Mouse (Mus musculus): ENCODE data around the gene Tmem45a. TPM values are rescaled to one million over a fixed set of nuclear protein-coding genes. Genes with fewer than 3 reads are reported as not detected.
"Not testable (repeated sequence)": the region's sequence is repeated elsewhere in the genome, so short reads cannot be mapped to it uniquely, and the experiment has no call there.

Tmem45a gene
- 1 to 10 TPM; 8.0 to 8.5 TPM for total RNA-seq (2021)
- long read RNA-seq, experiment 1, transcript Tmem45a-201 (6 exons, 2,701 nt) = major isoform, 9 of 10 reads
- long read RNA-seq, experiment 1, partial matches to known transcripts = 0 of 10 reads
- long read RNA-seq, experiment 1, other reads (novel, unspliced or antisense) = 1 of 10 reads
- long read RNA-seq, experiment 2, partial matches to known transcripts = 0 of 1 reads
- long read RNA-seq, experiment 2, other reads (novel, unspliced or antisense) = 0 of 1 reads

DNA sequence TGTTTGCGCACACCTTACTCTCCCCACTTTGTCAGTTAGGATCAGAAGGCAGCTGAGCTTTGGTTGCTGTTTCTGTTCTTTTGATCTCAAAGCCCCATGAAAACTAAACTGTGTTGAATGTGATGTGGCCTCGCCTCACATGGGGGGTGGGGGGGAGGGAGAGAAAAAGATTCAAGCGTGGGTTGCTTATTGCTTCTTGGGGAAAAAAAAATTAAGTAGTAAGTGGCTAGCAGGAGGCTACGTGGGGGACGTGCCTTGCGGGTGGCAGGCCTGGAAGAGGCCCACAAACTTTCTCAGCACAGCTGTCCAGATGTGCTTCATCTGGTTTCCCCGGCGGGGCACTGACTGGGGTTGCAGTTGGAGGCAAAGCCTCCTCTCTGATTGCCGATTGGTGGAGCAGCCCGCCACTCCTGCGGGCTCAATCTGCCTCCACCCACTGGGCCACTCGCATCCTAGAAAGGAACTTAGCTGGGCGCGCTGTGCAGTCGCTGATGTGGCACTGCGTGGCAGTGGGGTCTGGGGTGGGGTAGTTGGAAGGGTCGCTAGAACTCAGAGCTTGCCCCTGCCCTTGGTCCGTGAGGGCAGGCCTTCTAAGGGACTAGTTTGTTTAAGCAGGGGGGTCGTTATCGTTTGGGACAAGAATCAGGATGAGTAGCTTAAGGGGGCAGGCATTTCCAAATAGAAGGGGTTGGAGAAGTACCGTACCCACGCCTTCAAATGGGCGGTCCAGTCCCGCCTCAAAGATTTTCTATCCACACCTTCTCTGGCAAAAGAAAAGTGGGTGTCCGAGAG is at the start of gene Tmem45a:
Tmem45a (minus strand) TSS at position 343 of the 792 bp plus-strand sequence.
- DNase-seq = peak; percentile 92

- DNase-seq = no peak
These were observed 42.1 kb upstream of the Tmem45a start, which contains the start of gene Lnp1 for GRCm38 (mm10) chr16:56928023-56928422. Gene Lnp1 (minus strand): TSS chr16:56928061.

DNA sequence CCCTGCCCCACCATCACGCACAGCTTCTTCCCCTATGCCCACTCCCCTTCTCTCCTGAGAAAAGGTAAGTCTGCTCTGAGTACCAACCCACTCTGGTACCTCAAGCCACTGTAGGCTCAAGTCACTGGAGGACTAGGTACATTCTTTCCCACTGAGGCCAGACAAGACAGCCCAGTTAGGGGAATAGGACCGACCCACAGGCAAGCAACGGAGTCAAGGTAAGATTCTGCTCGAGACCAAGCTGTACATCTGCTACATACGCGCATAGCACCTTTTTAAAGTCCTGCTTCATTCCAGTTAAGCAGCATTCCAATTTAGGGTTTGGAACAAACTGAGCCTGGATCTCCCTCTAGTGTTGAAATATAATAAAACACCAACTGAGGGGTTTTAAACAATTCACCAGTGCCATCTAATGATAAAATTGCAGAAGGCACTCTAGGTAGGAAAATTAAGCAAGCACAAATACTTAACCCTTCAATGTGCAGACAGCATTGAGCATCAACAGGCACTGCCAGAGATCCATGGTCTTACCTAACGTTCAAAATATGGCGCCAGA is 34.2 kb upstream of the Tmem45a start:
- DNase-seq = peak; percentile 9

- no peak for DNase-seq
These were observed 31.3 kb upstream of the Tmem45a start for GRCm38 (mm10) chr16:56917230-56917629.

DNA sequence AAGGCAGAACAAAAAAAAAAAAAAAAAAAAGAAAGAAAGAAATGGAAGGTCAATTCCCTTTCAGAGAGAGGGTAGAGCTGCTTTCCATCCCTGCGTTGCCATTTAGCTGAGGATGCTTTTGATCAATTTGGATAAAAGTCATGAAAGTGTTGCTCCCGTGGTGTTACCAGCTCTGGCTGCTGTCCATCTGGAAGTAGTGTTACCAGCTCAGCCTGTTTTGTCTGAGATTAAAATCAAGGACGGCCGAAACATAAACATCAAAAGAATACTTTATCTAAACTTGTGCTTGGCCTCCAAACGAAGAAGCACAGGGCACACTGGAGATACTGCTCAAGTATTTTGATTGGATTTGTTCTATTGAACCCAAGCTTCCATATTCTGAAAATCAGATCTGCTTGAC is 23.0 kb upstream of the Tmem45a start:
- DNase-seq = peak; percentile 8

GRCm38 (mm10) chr16:56902206-56902605 is 16.2 kb upstream of the Tmem45a start:
- DNase-seq = not testable (repeated sequence)

DNA sequence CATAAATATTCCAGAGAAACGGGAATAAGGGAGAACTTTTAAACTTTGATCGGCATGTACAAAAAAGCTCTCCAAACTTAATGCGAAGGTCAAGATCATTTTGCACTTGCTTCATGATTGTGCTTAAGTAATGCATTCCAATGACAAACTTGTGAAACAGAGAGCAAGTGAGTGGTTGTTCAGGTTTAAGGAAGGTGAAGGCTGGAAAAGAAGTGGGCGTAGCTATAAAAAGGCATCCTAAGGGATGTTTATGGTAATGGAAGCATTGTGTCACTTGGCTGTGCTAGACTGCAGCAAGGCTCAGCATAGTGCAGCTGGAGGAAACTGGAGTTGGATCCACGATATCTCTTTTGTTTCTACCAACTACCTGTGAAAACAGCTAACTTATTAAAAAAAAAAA is 5.6 kb upstream of the Tmem45a start:
- DNase-seq = no peak

DNA sequence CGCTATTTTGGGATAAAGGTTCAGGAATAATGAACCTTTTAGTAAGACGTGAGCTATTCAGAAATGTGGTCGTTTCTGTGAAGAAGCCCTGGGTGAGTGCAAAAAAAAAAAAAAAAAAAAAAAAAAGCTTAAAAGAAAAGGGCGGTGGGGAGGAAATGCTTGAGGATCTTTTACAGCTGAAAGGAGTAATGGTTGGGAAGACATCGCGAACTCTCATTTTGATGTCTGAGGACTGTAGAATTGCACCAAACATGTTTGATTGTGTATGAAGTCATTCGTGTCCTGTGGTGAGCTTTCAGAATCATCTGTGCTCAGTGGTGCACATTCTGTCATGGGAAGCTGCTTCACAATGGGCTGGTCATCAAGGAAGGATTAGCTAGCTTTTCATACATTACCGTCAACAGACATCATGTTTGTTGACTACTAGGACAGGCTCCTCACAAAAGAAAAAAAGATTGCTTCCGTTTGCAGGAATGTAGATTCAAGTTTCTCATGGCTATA is 700 bp upstream of the Tmem45a start:
- no peak for DNase-seq

DNA sequence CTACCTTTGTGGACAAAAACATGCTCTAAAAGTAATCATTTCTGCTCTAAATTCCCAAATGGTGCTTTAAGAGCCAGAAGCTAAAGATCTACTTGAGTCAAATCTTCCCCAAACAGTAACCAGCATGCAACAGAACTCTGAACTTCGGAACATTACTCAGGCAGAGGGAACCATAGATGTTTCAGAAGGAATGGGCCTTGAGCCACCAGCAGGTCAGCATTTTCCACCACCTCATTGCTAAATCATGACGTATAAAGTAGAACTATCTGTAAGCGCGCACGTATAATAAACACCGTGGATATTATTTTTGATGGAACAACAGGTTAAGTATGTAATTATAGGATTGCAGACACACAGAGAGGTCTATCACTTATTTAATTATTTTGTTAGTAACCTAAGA is 1.2 kb downstream of the Tmem45a start:
- no peak for DNase-seq

DNA sequence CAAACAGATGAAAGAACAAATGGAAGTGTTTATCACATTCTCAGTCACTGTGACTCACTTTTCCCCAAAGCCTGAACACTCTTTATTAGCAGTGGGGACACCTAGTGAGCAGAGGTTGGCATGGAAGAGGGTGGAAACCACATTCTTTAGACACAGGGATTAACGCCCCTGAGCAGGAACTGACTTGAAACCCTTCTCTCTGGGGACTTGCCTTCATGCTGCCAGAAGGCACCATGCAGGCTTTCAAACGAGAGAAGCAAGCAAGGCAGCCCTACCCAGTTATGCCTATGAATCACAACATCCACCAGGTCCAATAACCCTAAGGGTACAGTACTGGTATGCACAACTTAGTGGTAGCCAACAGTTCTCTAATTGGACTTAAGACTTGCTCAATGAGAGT is 12.6 kb downstream of the Tmem45a start:
- no peak for DNase-seq

GRCm38 (mm10) chr16:56870458-56870857 is 15.5 kb downstream of the Tmem45a start:
- DNase-seq = no peak

GRCm38 (mm10) chr16:56868361-56868760 is 17.6 kb downstream of the Tmem45a start:
- DNase-seq = no peak

- no peak for DNase-seq
These were observed 18.4 kb downstream of the Tmem45a start for GRCm38 (mm10) chr16:56867591-56867990.

DNA sequence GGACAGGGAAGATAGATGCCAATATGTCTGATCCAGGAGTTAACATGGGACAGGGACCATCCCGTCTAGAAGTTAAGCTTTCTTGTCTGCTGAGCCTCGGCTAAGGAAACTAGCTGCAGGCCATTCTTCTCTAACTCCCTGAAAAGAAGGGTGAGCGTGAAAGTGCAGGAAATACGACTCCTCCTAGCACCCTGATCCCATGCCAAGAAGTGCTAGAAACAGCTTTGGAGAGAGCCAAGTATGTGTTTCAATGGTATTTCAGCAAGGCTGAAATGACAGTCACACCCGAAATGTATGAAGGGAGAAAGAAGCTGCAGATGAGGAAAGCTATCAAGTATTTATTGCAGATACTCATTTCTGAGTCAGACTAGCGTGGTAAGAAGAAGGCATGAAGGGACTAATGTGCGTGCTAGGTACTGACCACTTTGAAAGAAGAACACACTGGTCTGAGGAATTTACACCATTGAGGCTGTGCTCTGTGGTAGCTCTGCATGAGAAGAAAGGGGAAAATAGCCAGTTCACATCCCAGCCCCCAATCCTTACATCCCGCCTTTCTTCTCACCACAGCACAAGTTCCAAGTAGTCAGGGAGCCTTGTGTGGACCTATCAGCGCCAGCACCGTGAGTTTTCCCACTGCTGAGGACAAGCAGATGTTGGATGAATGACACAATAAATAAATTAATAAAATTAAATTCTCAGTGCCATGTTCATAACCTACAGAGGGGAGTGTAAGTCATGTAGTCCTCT is 33.0 kb downstream of the Tmem45a start:
- DNase-seq = peak; percentile 28

DNA sequence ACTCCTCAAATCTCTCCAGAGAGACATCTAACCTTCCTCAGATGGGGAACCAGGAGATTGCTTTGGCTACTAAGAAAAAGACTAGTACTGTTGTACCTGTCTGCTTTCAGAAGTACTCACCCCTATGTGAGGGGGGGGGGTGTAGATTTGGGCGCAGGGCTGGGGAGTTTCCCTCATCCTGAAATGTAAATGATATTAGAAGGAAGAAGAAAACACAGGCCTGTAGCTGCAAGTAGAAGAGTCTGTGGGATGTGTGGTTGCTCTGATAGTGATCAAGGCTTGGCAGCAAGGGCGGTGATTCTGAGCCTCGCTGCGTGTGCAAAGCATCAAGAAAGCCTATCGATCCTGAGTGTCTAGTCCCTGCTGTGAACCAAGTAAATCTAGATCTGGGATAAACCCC is 43.0 kb downstream of the Tmem45a start:
- no peak for DNase-seq

DNA sequence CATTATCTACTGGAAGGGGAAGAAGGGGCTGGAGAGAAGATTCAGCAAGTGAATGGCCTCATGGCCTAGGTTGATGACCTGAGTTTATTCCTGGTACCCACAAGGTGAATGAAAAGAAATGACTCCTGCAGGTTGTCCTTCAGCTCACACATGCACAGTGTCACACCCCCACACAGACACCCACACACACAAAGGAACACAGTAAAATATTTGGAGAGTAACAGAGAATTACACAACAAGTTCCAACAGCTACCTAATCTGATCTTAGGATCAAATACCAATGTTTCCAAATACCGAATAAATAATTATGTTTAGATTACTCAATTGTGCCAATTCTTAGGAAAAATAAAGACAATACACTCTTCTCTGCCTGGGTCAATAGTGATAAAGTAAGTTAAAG is 52.7 kb downstream of the Tmem45a start:
- no peak for DNase-seq

GRCm38 (mm10) chr16:56831986-56832385 is 54.0 kb downstream of the Tmem45a start:
- DNase-seq = no peak

GRCm38 (mm10) chr16:56801370-56802109 is 84.4 kb downstream of the Tmem45a start:
- DNase-seq = no peak

DNA sequence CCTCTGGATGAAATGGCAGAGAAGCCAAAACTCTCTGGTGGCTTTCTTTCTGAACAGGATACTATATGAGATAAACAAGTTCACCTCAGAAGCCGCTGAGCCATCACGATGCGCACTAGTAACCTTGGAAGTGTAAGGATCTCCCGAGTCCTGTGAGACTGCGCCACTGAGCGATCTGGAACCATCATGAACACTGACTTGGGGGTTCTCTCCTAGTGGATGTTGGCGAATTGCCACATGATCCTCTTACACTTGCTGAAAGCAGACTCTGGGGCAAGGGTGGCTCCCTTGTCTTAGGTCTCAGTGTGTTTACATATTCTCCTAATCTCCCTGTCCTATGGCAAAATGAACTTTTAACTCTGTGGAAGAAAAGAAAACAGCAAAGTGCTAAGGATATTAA is 85.0 kb downstream of the Tmem45a start:
- DNase-seq = no peak

GRCm38 (mm10) chr16:56800469-56800868 is 85.5 kb downstream of the Tmem45a start:
- DNase-seq = no peak

DNA sequence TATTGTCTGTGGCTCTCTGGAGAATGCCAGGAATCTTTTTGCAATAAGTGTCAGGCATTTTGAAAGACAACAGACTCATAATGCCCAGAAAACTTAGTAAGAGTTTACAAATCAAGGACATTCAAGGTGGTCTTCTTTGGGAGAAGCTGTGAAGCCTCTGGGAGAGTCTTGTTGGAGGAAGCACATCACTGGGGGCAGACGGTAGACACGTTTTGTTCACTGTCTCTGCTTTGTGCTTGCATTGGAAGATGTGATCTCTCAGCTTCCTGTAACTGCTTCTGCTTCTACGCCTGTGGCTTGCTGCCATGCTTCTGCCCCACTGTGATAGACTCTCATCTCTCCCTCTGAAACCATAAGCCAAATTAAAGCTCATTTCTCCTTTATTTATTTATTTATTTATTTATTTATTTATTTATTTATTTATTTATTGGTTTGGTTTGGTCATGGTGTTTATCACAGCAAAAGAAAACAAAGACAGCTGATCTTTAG is 86.4 kb downstream of the Tmem45a start:
- no peak for DNase-seq

DNA sequence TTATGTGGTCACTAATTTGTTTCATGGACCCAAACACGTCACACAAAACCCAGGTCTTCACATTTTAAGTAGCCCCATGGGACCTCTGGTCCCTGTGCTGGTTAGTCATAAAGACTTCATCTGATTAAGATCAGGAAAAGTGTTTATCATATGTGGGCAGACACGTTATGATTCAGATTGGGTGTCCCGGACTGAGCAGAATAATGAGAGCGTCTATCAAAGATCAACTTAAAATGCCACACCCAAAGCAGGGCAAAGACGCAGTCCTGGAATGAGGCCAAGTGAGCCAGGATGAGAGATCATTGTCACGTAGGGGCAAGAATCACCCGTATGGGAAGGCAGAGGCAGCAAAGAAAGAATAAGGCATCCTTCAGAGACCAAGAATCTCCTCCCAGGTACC is 87.1 kb downstream of the Tmem45a start:
- no peak for DNase-seq

Data from adrenal gland, postnatal 10 days (tissue).